Mouse (Mus musculus) bone marrow, adult 2 months (tissue): ENCODE measurements around the gene Tma7.

Source experiments
- CTCF ChIP-seq: fragments of 200-500 bp; IDR thresholded peaks from 2 replicates; pipeline ENCODE4 v1.5.1; 2011; ENCODE audit warnings: low read length, control low read depth; ENCODE audit not compliant: control insufficient read depth, insufficient read depth
- POLR2A ChIP-seq: fragments of 200-500 bp; IDR thresholded peaks from 2 replicates; pipeline ENCODE4 v1.6.1; 2011; ENCODE audit warnings: low read depth, mild to moderate bottlenecking, control low read depth, low read length, borderline replicate concordance; ENCODE audit not compliant: control insufficient read depth

DNA sequence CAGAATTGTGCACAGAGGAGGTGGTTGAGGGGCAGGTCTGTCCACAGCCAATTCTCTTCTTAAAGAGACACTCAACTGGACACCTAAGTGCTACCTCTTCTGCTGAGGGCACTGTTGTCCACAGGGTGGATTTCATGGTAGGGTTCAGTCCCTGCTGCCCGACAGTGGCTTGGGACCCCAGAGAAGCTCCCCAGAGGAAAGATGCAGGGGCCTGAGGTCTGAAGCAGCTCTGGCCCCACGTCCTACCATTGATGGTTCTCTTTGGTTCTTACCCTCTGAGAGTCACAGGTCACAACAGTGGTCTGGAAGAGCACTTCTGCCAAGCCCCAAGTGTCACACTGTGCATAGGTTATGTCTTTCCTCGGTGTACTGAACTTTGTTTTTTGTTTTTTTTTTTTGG, 29.0 kb downstream of the Tma7 start:
- TF ChIP-seq CTCF = no peak
- no peak for TF ChIP-seq POLR2A
